In the genomic region with DNA sequence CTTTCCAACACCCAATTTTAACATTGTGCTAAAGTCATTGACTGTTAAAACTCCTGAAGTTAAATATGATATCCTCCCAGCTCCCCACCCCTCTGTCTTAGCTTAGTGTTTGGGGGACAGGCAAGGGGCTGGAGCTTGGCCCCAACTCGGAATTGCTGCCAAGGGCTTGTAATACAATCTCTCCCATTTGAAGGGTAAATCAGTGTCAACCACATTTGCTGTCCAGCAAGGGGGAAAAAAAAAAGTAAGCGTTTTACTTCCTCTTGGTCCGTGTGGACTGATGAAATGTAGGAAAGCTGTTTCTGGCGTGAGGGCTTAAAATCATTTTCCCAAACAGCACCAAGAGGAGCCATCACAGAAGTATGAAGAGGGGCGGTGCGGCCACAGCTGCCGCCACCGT, we compare ENCODE assay signal across 8 mouse cellular contexts. TPM values are rescaled to one million over a fixed set of nuclear protein-coding genes. Genes with fewer than 3 reads are reported as not detected.
A peak's percentile ranks its signal among the peaks of the same experiment; 100 is the strongest.
DNase-seq lines count a peak whose midpoint lies in the region; ATAC-seq lines count a peak whose summit lies in the region.

No protein-coding gene starts in this region.

- H3K27me3 ChIP-seq in megakaryocyte, embryonic 14.5 days (replicated peaks): no peaks in the 10 kb centered on the region
- no peaks in the 10 kb centered on the region for H3K27me3 ChIP-seq in forebrain, embryonic 12.5 days
- H3K27me3 ChIP-seq in limb, embryonic 13.5 days: no peaks in the 10 kb centered on the region
- no peaks in the 10 kb centered on the region for H3K27me3 ChIP-seq in stomach, embryonic 14.5 days (ENCODE audit: control insufficient read depth, insufficient read depth, low read length)

- no peaks in the 10 kb centered on the region for H3K36me3 ChIP-seq in megakaryocyte, embryonic 14.5 days (replicated peaks; ENCODE audit: low read length)
- H3K36me3 ChIP-seq in forebrain, embryonic 12.5 days (replicated peaks): no peaks in the 10 kb centered on the region
- H3K36me3 ChIP-seq in limb, embryonic 13.5 days: no peaks in the 10 kb centered on the region
- H3K36me3 ChIP-seq in stomach, embryonic 14.5 days (ENCODE audit: control insufficient read depth, insufficient read depth, low read length): no peaks in the 10 kb centered on the region

- H3K9ac ChIP-seq in forebrain, embryonic 12.5 days: peak overlapping the region; percentile 72
- H3K9ac ChIP-seq in limb, embryonic 13.5 days: peak overlapping the region; percentile 84
- peak overlapping the region; percentile 34 for H3K9ac ChIP-seq in stomach, embryonic 14.5 days (replicated peaks; ENCODE audit: low read depth, low read length)

- H3K4me1 ChIP-seq in megakaryocyte, embryonic 14.5 days: peaks cover 20% of the 10 kb centered on the region
- peaks cover 15% of the 10 kb centered on the region for H3K4me1 ChIP-seq in forebrain, embryonic 12.5 days
- peaks cover 34% of the 10 kb centered on the region for H3K4me1 ChIP-seq in limb, embryonic 13.5 days
- 0 out of 2 replicates have a peak, but pooled peaks cover 4% of the 10 kb centered on the region for H3K4me1 ChIP-seq in stomach, embryonic 14.5 days (ENCODE audit: control insufficient read depth, insufficient read depth, low read length)

- H3K4me2 ChIP-seq in forebrain, embryonic 12.5 days: peak overlapping the region; percentile 78
- peak overlapping the region; percentile 84 for H3K4me2 ChIP-seq in limb, embryonic 13.5 days (replicated peaks)
- H3K4me2 ChIP-seq in stomach, embryonic 14.5 days (replicated peaks; ENCODE audit: low read depth, low read length): peak overlapping the region; percentile 62

- H3K9me3 ChIP-seq in megakaryocyte, embryonic 14.5 days: no peaks in the 10 kb centered on the region
- H3K9me3 ChIP-seq in forebrain, embryonic 12.5 days: no peaks in the 10 kb centered on the region
- no peaks in the 10 kb centered on the region for H3K9me3 ChIP-seq in limb, embryonic 13.5 days
- H3K9me3 ChIP-seq in stomach, embryonic 14.5 days (ENCODE audit: control insufficient read depth, low read depth, low read length): no peaks in the 10 kb centered on the region

- peak overlapping the region; percentile 89 for H3K4me3 ChIP-seq in megakaryocyte, embryonic 14.5 days (replicated peaks)
- peak overlapping the region; percentile 49 for H3K4me3 ChIP-seq in forebrain, embryonic 12.5 days (replicated peaks)
- peak overlapping the region; percentile 59 for H3K4me3 ChIP-seq in limb, embryonic 13.5 days
- peak overlapping the region; percentile 48 for H3K4me3 ChIP-seq in stomach, embryonic 14.5 days (ENCODE audit: low read depth, low read length)

- peak overlapping the region; percentile 87 for H3K27ac ChIP-seq in forebrain, embryonic 12.5 days
- peak overlapping the region; percentile 99 for H3K27ac ChIP-seq in limb, embryonic 13.5 days
- H3K27ac ChIP-seq in stomach, embryonic 14.5 days (ENCODE audit: low read length): peak overlapping the region; percentile 94

- no peak for DNase-seq in frontal cortex, postnatal 10 days (ENCODE audit: low spot score in 2 of 2)
- DNase-seq in right cerebral cortex, postnatal 36 days (ENCODE audit: low spot score in 2 of 2): no peak
- DNase-seq in right cerebral cortex, adult 2 months (ENCODE audit: low spot score in 2 of 2): no peak

- no peak; the same call in 1 of the 2 replicates for ATAC-seq in megakaryocyte, adult 5-6 weeks (ENCODE audit: poor library complexity, severe bottlenecking)
- peak; percentile 21; the same call in 1 of the 2 replicates for ATAC-seq in forebrain, embryonic 12.5 days (ENCODE audit: low FRiP score)
- peak; percentile 87 for ATAC-seq in limb, embryonic 13.5 days (ENCODE audit: low FRiP score, low read depth)
- peak; percentile 66 for ATAC-seq in stomach, embryonic 14.5 days (ENCODE audit: insufficient number of reproducible peaks, insufficient read depth, low FRiP score, low read depth)

- WGBS in forebrain, embryonic 12.5 days: 2% methylated on average over 8 of the region's 8 CpGs
- under 1% methylated on average over 8 of the region's 8 CpGs for WGBS in limb, embryonic 13.5 days
- WGBS in stomach, embryonic 14.5 days: 2% methylated on average over 8 of the region's 8 CpGs

RNA-seq across cellular contexts. Expression of a gene that starts 16.7 kb away (rescaled TPM):
- polyA plus RNA-seq in megakaryocyte, embryonic 14.5 days (2012; ENCODE audit: insufficient read depth, low replicate concordance): 4.4 and 12.9 TPM in 2 replicates
- 7.5 and 8.9 TPM in 2 replicates for total RNA-seq in megakaryocyte, adult 5-6 weeks (2015)
- 4.1 and 6.3 TPM in 2 replicates for total RNA-seq in megakaryocyte, adult 5-6 weeks (2017)
- polyA plus RNA-seq in forebrain, embryonic 12.5 days (2016; fragmentation: Nextera tagmentation; extraction: Ambion mirVana): 12.4 and 16.8 TPM in 2 replicates
- polyA plus RNA-seq in limb, embryonic 13.5 days (2015; fragmentation: Nextera tagmentation; extraction: Ambion mirVana): 13.5 and 15.0 TPM in 2 replicates
- polyA plus RNA-seq in stomach, embryonic 14.5 days (2014; fragmentation: Nextera tagmentation; extraction: Ambion mirVana): 5.1 and 7.0 TPM in 2 replicates

RNA-seq across cellular contexts. Expression of a gene that starts 16.9 kb away (rescaled TPM):
- 1.0 and 2.0 TPM in 2 replicates for polyA plus RNA-seq in megakaryocyte, embryonic 14.5 days (2012; ENCODE audit: insufficient read depth, low replicate concordance)
- total RNA-seq in megakaryocyte, adult 5-6 weeks (2015): 2.9 and 3.9 TPM in 2 replicates
- total RNA-seq in megakaryocyte, adult 5-6 weeks (2017): 4.3 and 4.9 TPM in 2 replicates
- 29.8 and 30.4 TPM in 2 replicates for polyA plus RNA-seq in forebrain, embryonic 12.5 days (2016; fragmentation: Nextera tagmentation; extraction: Ambion mirVana)
- polyA plus RNA-seq in limb, embryonic 13.5 days (2015; fragmentation: Nextera tagmentation; extraction: Ambion mirVana): 319 and 338 TPM in 2 replicates
- 17.5 and 19.7 TPM in 2 replicates for polyA plus RNA-seq in stomach, embryonic 14.5 days (2014; fragmentation: Nextera tagmentation; extraction: Ambion mirVana)

Comparison
In these comparisons a context has a peak if more than half of its experiments do, and no peak if none do; other contexts are left out.
1. H3K9ac ChIP-seq: peak in every context shown above with its lines; median percentile 84 in limb, embryonic 13.5 days; 72 in forebrain, embryonic 12.5 days; 34 in stomach, embryonic 14.5 days.
2. RNA of a gene that starts 16.9 kb away (polyA plus RNA-seq): 319 to 338 TPM in limb, embryonic 13.5 days; 29.8 to 30.4 TPM in forebrain, embryonic 12.5 days, 17.5 to 19.7 TPM in stomach, embryonic 14.5 days and 1.0 to 2.0 TPM in megakaryocyte, embryonic 14.5 days; every median in the first group is over 10 times any median in the second.
3. Peak in every context shown above with its lines, with median percentiles within 50 percentile points of each other: H3K4me3 ChIP-seq, H3K27ac ChIP-seq and H3K4me2 ChIP-seq.